Mouse (Mus musculus) ES-Bruce4 (cell line): ENCODE results near the gene Fbxw11.

ENCODE experiments used
- CTCF ChIP-seq: IDR thresholded peaks from one replicate; pipeline ENCODE4 v1.8.1; 2011; ENCODE audit warnings: low read depth, low read length
- POLR2A ChIP-seq: IDR thresholded peaks from one replicate; pipeline ENCODE4 v1.8.1; 2011; ENCODE audit warnings: low read length; ENCODE audit not compliant: insufficient read depth

GRCm38 (mm10) chr11:32610616-32611015 lies 31.9 kb upstream of the Fbxw11 start:
- TF ChIP-seq POLR2A (no peak), CTCF (no peak)
